Mouse (Mus musculus) intestine, postnatal 0 days (tissue): Measurements from ENCODE around the gene Btn2a2. TPM values are rescaled to one million over a fixed set of nuclear protein-coding genes. Genes with fewer than 3 reads are reported as not detected.

Experiments
- ATAC-seq: fragments of 200-750 bp; cut with Nextera tagmentation; 2 replicates; pipeline ENCODE4 v1.8.0; 2017; ENCODE audit warnings: mild to moderate bottlenecking, moderate TSS enrichment, moderate library complexity
- H3K27ac ChIP-seq: fragments of 300-500 bp; sonication (generic); 2 replicates; pipeline ENCODE4 v1.5.1; 2014; ENCODE audit warnings: mild to moderate bottlenecking, low read depth, low read length, moderate library complexity
- H3K27me3 ChIP-seq: fragments of 300-500 bp; sonication (generic); replicated peaks from 2 replicates; pipeline ENCODE4 v1.6.1; 2014; ENCODE audit warnings: low read length, mixed read lengths; ENCODE audit not compliant: control insufficient read depth, insufficient read depth
- H3K36me3 ChIP-seq: fragments of 300-500 bp; sonication (generic); 2 replicates; pipeline ENCODE4 v1.6.1; 2014; ENCODE audit warnings: mild to moderate bottlenecking, moderate library complexity; ENCODE audit not compliant: control insufficient read depth, insufficient read depth
- H3K4me1 ChIP-seq: fragments of 300-500 bp; sonication (generic); replicated peaks from 2 replicates; pipeline ENCODE4 v1.6.1; 2014; ENCODE audit warnings: antibody characterized with exemption, low read length, mixed read lengths; ENCODE audit not compliant: control insufficient read depth, insufficient read depth
- H3K4me2 ChIP-seq: fragments of 300-500 bp; sonication (generic); replicated peaks from 2 replicates; pipeline ENCODE4 v1.6.1; 2014; ENCODE audit warnings: low read depth, mild to moderate bottlenecking, moderate library complexity
- H3K4me3 ChIP-seq: fragments of 300-500 bp; sonication (generic); 2 replicates; pipeline ENCODE4 v1.5.1; 2014; ENCODE audit warnings: low read depth, low read length
- H3K9ac ChIP-seq: fragments of 300-500 bp; sonication (generic); 2 replicates; pipeline ENCODE4 v1.6.1; 2014; ENCODE audit warnings: mild to moderate bottlenecking, low read depth, low read length
- H3K9me3 ChIP-seq: fragments of 300-500 bp; sonication (generic); 2 replicates; pipeline ENCODE4 v1.6.1; 2016; ENCODE audit warnings: mixed run types; ENCODE audit not compliant: control insufficient read depth
- CTCF ChIP-seq: sonication (generic); IDR thresholded peaks from 2 replicates; pipeline ENCODE4 v1.5.1; 2016; ENCODE audit warnings: low read depth, mild to moderate bottlenecking, control low read depth, antibody characterized with exemption, moderate library complexity
- WGBS: fragments of 180-500 bp; shearing (Covaris S2); extraction: QIAGEN DNeasy Blood & Tissue Kit; methylation state at CpG from one replicate; pipeline ENCODE4 v1.1.7; 2014; 5-methylcytosine and 5-hydroxymethylcytosine counted together
- microRNA-seq: library from miRNA; unstranded; fragments of <30 nt; microRNA quantifications from one replicate; pipeline ENCODE4, GENCODE M21; 2016
- polyA plus RNA-seq: library from polyadenylated mRNA; unstranded; fragments of >200 nt; fragmentation: Nextera tagmentation; extraction: Ambion mirVana; gene quantifications from 2 replicates; pipeline ENCODE4 v1.2.1, GENCODE M21; 2015

The Btn2a2 gene
- polyA plus RNA-seq, 1 experiment from 2014 or later, result not detected

DNA sequence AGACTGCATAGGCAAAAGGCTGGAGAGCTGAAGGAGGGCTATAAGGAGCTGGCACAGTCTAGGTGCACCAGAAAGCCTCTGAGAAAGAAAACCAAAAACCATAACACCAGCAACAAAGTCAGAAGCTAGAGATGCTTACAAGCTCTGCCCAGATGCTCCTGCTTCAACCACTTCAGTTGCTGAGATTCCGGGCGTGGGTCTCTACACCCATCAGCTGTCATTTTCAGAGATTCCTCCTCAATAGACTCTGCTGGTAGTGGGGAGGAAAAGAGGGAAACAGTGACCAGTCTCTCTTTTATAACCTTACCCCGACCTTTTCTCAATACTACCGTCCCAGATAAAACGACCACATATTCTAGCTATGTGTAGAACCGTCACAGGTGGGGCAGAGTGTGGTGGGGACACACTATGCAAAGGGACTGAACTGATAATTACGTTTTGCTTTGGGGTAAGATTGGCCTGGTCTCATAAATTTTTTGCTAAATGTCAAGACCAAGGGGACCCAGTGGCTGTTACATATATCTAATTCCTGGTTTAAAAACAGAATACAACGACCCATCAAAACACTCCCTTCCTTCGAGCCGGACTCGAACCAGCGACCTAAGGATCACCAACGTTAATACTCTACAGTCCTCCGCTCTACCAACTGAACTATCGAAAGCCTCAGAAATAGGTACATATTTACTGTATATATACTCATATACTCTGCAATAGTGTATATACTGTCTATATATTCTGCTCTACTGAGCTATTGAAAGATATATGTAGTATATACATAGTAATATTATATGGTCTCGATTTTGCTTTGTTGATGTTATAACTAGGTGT is 60.3 kb downstream of the Btn2a2 start:
- WGBS, result 62% methylated on average over 16 of the region's 16 CpGs
- Histone ChIP-seq H3K4me1 (no peaks in the 10 kb centered on the region), H3K27me3 (no peaks in the 10 kb centered on the region), H3K9ac (no peak overlapping the region), H3K4me3 (no peak overlapping the region), H3K36me3 (no peaks in the 10 kb centered on the region), H3K9me3 (no peaks in the 10 kb centered on the region), H3K4me2 (no peak overlapping the region), H3K27ac (no peak overlapping the region)
- ATAC-seq, result no peak
- TF ChIP-seq CTCF, result no peak

Small RNA genes lying within 50 kb of the gene (microRNA-seq; reads per million reads assigned to microRNA genes)
- not detected for gene Gm44297
- gene n-TStga1, result not detected

Other genes with a start within 250 kb of the Btn2a2 start
- gene Vmn1r223, start 241.7 kb downstream of the Btn2a2 start, polyA plus RNA-seq, result not detected in 2 replicates
- gene Zfp322a, start 119.6 kb downstream of the Btn2a2 start, polyA plus RNA-seq, result 15.6 and 17.2 TPM in 2 replicates
- 5.1 and 5.6 TPM in 2 replicates for gene Abt1, start 65.0 kb downstream of the Btn2a2 start, polyA plus RNA-seq
- gene Btn1a1, start 23.0 kb downstream of the Btn2a2 start, polyA plus RNA-seq, result not detected in 2 replicates
- gene Hist1h4h, start 42.2 kb upstream of the Btn2a2 start, polyA plus RNA-seq, result 6.1 and 8.1 TPM in 2 replicates
- 2.7 and 3.0 TPM in 2 replicates for gene Hist1h2af, start 45.0 kb upstream of the Btn2a2 start, polyA plus RNA-seq
- 1.2 and 2.1 TPM in 2 replicates for gene Hist1h3g, start 46.6 kb upstream of the Btn2a2 start, polyA plus RNA-seq
- 0.18 and 0.23 TPM in 2 replicates for gene Hist1h2bh, start 54.5 kb upstream of the Btn2a2 start, polyA plus RNA-seq
- 0.37 TPM in 1 of 2 replicates, not detected in the other for gene Hist1h3f, start 55.2 kb upstream of the Btn2a2 start, polyA plus RNA-seq
- gene Hist1h4f, start 62.8 kb upstream of the Btn2a2 start, polyA plus RNA-seq, result 0.46 TPM in 1 of 2 replicates, not detected in the other
- 0.13 and 0.21 TPM in 2 replicates for gene Hist1h1d, start 64.4 kb upstream of the Btn2a2 start, polyA plus RNA-seq
- 2.2 and 2.4 TPM in 2 replicates for gene Hist1h3e, start 73.5 kb upstream of the Btn2a2 start, polyA plus RNA-seq
- 17.7 and 24.0 TPM in 2 replicates for gene Hist1h2ae, start 82.4 kb upstream of the Btn2a2 start, polyA plus RNA-seq
- gene Hist1h2bg, start 82.5 kb upstream of the Btn2a2 start, polyA plus RNA-seq, result 3.1 and 4.4 TPM in 2 replicates
- gene Hist1h2bf, start 85.3 kb upstream of the Btn2a2 start, polyA plus RNA-seq, result 0.64 and 1.3 TPM in 2 replicates
- 0.97 and 1.3 TPM in 2 replicates for gene Hist1h2ad, start 85.5 kb upstream of the Btn2a2 start, polyA plus RNA-seq
- 1.6 and 2.3 TPM in 2 replicates for gene Hist1h3d, start 86.9 kb upstream of the Btn2a2 start, polyA plus RNA-seq
- gene Hist1h4d, start 92.7 kb upstream of the Btn2a2 start, polyA plus RNA-seq, result 34.7 and 35.3 TPM in 2 replicates
- gene Hist1h2be, start 132.3 kb upstream of the Btn2a2 start, polyA plus RNA-seq, result 0.30 and 0.46 TPM in 2 replicates
- gene Hist1h1e, start 133.7 kb upstream of the Btn2a2 start, polyA plus RNA-seq, result 6.8 and 6.9 TPM in 2 replicates
- 0.46 TPM in 2 replicates for gene Hist1h2ac, start 195.1 kb upstream of the Btn2a2 start, polyA plus RNA-seq
- 211 and 224 TPM in 2 replicates for gene Hist1h2bc, start 195.3 kb upstream of the Btn2a2 start, polyA plus RNA-seq
- not detected in 2 replicates for gene Hist1h1t, start 207.0 kb upstream of the Btn2a2 start, polyA plus RNA-seq
- 2.9 and 3.0 TPM in 2 replicates for gene Hist1h4c, start 209.6 kb upstream of the Btn2a2 start, polyA plus RNA-seq
- gene Hfe, start 222.0 kb upstream of the Btn2a2 start, polyA plus RNA-seq, result 12.5 TPM in 2 replicates
- 105 and 107 TPM in 2 replicates for gene Hist1h1c, start 250.0 kb upstream of the Btn2a2 start, polyA plus RNA-seq